ENCODE assay signal across 19 mouse cellular contexts in genomic region chr15:92417120-92417519, GRCm38 (mm10). TPM values are rescaled to one million over a fixed set of nuclear protein-coding genes. Genes with fewer than 3 reads are reported as not detected.
DNase-seq lines count a peak whose midpoint lies in the region; ATAC-seq and TF ChIP-seq lines count a peak whose summit lies in the region.
"Had no signal": no experiment of that assay in that cellular context is flagged by ENCODE, and none has a peak within 500 bp of the region (broad histone marks: within the 10 kb centered on the region; RNA-seq: fewer than 3 reads in every experiment).

No protein-coding gene starts in this region.

- no peaks in the 10 kb centered on the region for H3K9me3 ChIP-seq in forebrain, embryonic 13.5 days (replicated peaks)
- H3K9me3 ChIP-seq in forebrain, postnatal 0 days (ENCODE audit: low read length) = no peaks in the 10 kb centered on the region
- no peaks in the 10 kb centered on the region for H3K9me3 ChIP-seq in embryonic facial prominence, embryonic 12.5 days
- H3K9me3 ChIP-seq in forebrain, embryonic 16.5 days (ENCODE audit: control insufficient read depth, low read length) = no peaks in the 10 kb centered on the region
- H3K9me3 ChIP-seq: heart, embryonic 13.5 days had no signal

- ATAC-seq in forebrain, embryonic 13.5 days = peak; percentile 62
- ATAC-seq in forebrain, postnatal 0 days = no peak
- ATAC-seq in embryonic facial prominence, embryonic 12.5 days (ENCODE audit: insufficient number of reproducible peaks, insufficient read depth, low FRiP score, low TSS enrichment) = 0 out of 2 replicates have a peak, but pooled peaks have one; percentile 35
- ATAC-seq in forebrain, embryonic 16.5 days = peak; percentile 62
- ATAC-seq: hindbrain, embryonic 16.5 days; inflammation-experienced regulatory T-cells, adult 6 months; intestine, postnatal 0 days had no signal

- no peak overlapping the region for H3K4me2 ChIP-seq in forebrain, embryonic 13.5 days
- no peak overlapping the region for H3K4me2 ChIP-seq in forebrain, postnatal 0 days (ENCODE audit: low read depth)
- H3K4me2 ChIP-seq in embryonic facial prominence, embryonic 12.5 days (replicated peaks) = no peak overlapping the region
- H3K4me2 ChIP-seq in forebrain, embryonic 16.5 days (ENCODE audit: low read length) = no peak overlapping the region
- H3K4me2 ChIP-seq: heart, embryonic 13.5 days had no signal

- H3K27ac ChIP-seq in forebrain, embryonic 13.5 days = no peak overlapping the region
- H3K27ac ChIP-seq in forebrain, postnatal 0 days (ENCODE audit: low read depth, low read length) = no peak overlapping the region
- H3K27ac ChIP-seq in embryonic facial prominence, embryonic 12.5 days = no peak overlapping the region
- no peak overlapping the region for H3K27ac ChIP-seq in forebrain, embryonic 16.5 days (ENCODE audit: low read length)
- H3K27ac ChIP-seq: heart, embryonic 13.5 days had no signal

- H3K27me3 ChIP-seq in forebrain, embryonic 13.5 days = 0 out of 2 replicates have a peak, but pooled peaks cover 3% of the 10 kb centered on the region
- H3K27me3 ChIP-seq in forebrain, postnatal 0 days (ENCODE audit: insufficient read depth, low read length) = no peaks in the 10 kb centered on the region
- no peaks in the 10 kb centered on the region for H3K27me3 ChIP-seq in embryonic facial prominence, embryonic 12.5 days
- no peaks in the 10 kb centered on the region for H3K27me3 ChIP-seq in forebrain, embryonic 16.5 days (replicated peaks; ENCODE audit: control insufficient read depth, insufficient read depth, low read length)
- H3K27me3 ChIP-seq: heart, embryonic 13.5 days had no signal

- DNase-seq in forebrain, postnatal 0 days = no peak
- peak; percentile 70 for DNase-seq in brain, embryonic 14.5 days (ENCODE audit: low read depth)
- DNase-seq in left cerebral cortex, postnatal 10 days (ENCODE audit: extremely low spot score in 1 of 2, low spot score in 2 of 2) = no peak
- DNase-seq in layer of hippocampus, adult 8-10 months (ENCODE audit: low spot score in 2 of 2) = no peak
- DNase-seq: adrenal gland, adult 2 months; adrenal gland, postnatal 25 days; cerebellum, adult 2 months; cerebellum, postnatal 10 days; gastrocnemius, postnatal 14 days; heart, postnatal 36 days; kidney, adult 8-10 months had no signal

- no peak overlapping the region for H3K9ac ChIP-seq in forebrain, embryonic 13.5 days
- no peak overlapping the region for H3K9ac ChIP-seq in forebrain, postnatal 0 days
- H3K9ac ChIP-seq in embryonic facial prominence, embryonic 12.5 days = no peak overlapping the region
- H3K9ac ChIP-seq in forebrain, embryonic 16.5 days (replicated peaks; ENCODE audit: low read depth, low read length) = no peak overlapping the region
- H3K9ac ChIP-seq: heart, embryonic 13.5 days had no signal

- no peaks in the 10 kb centered on the region for H3K36me3 ChIP-seq in forebrain, embryonic 13.5 days (ENCODE audit: poor library complexity, severe bottlenecking)
- H3K36me3 ChIP-seq in forebrain, postnatal 0 days (ENCODE audit: insufficient read depth) = no peaks in the 10 kb centered on the region
- no peaks in the 10 kb centered on the region for H3K36me3 ChIP-seq in embryonic facial prominence, embryonic 12.5 days
- no peaks in the 10 kb centered on the region for H3K36me3 ChIP-seq in forebrain, embryonic 16.5 days (ENCODE audit: control insufficient read depth, insufficient read depth)
- H3K36me3 ChIP-seq: heart, embryonic 13.5 days had no signal

- intact Hi-C loops in left cerebral cortex, postnatal 10 days (cut with DNase I) = no loop called here

- peaks cover 33% of the 10 kb centered on the region for H3K4me1 ChIP-seq in forebrain, embryonic 13.5 days
- 0 out of 2 replicates have a peak, but pooled peaks cover 7% of the 10 kb centered on the region for H3K4me1 ChIP-seq in forebrain, postnatal 0 days (ENCODE audit: insufficient read depth)
- H3K4me1 ChIP-seq in embryonic facial prominence, embryonic 12.5 days = peaks cover 17% of the 10 kb centered on the region; the same call in 1 of the 2 replicates
- H3K4me1 ChIP-seq in forebrain, embryonic 16.5 days (replicated peaks; ENCODE audit: control insufficient read depth, insufficient read depth, low read length) = peaks cover 15% of the 10 kb centered on the region
- H3K4me1 ChIP-seq: heart, embryonic 13.5 days had no signal

- no peak overlapping the region for H3K4me3 ChIP-seq in forebrain, embryonic 13.5 days
- H3K4me3 ChIP-seq in forebrain, postnatal 0 days (ENCODE audit: low read depth, low read length) = no peak overlapping the region
- H3K4me3 ChIP-seq in embryonic facial prominence, embryonic 12.5 days = no peak overlapping the region
- H3K4me3 ChIP-seq in forebrain, embryonic 16.5 days (replicated peaks; ENCODE audit: low read length) = no peak overlapping the region
- H3K4me3 ChIP-seq: heart, embryonic 13.5 days had no signal

- WGBS in forebrain, embryonic 13.5 days = 38% methylated on average over 3 of the region's 3 CpGs
- 26% methylated on average over 3 of the region's 3 CpGs for WGBS in forebrain, postnatal 0 days
- WGBS in embryonic facial prominence, embryonic 12.5 days = 21% methylated on average over 3 of the region's 3 CpGs
- 23% methylated on average over 3 of the region's 3 CpGs for WGBS in forebrain, embryonic 16.5 days

- TF ChIP-seq POLR2A in brain, embryonic 14.5 days (IDR thresholded peaks at IDR 0.05; ENCODE audit: borderline replicate concordance, extremely low read depth, insufficient read depth, insufficient read length, poor library complexity, severe bottlenecking) = no peak

- TF ChIP-seq CTCF in forebrain, postnatal 0 days (IDR thresholded peaks at IDR 0.05; ENCODE audit: low read depth) = no peak
- no peak for TF ChIP-seq CTCF in brain, embryonic 14.5 days (IDR thresholded peaks at IDR 0.05; ENCODE audit: borderline replicate concordance, extremely low read depth, insufficient read depth, insufficient read length)

RNA-seq across cellular contexts. Expression of gene Pdzrn4, which starts 20.4 kb away (rescaled TPM):
- 10.3 and 10.5 TPM in 2 replicates for polyA plus RNA-seq in forebrain, embryonic 13.5 days (2015; fragmentation: Nextera tagmentation; extraction: Ambion mirVana)
- 15.6 and 20.7 TPM in 2 replicates for total RNA-seq in forebrain, postnatal 0 days (2014; rRNA removed)
- 12.4 and 16.3 TPM in 2 replicates for polyA plus RNA-seq in forebrain, postnatal 0 days (2015; fragmentation: Nextera tagmentation; extraction: Ambion mirVana)
- polyA plus RNA-seq in brain, embryonic 14.5 days (2012; rRNA removed) = 7.2 and 17.1 TPM in 2 replicates
- polyA plus RNA-seq in embryonic facial prominence, embryonic 12.5 days (2016; fragmentation: Nextera tagmentation; extraction: Ambion mirVana) = 7.3 and 7.6 TPM in 2 replicates
- polyA plus RNA-seq in forebrain, embryonic 16.5 days (2015; fragmentation: Nextera tagmentation; extraction: Ambion mirVana) = 15.1 and 16.9 TPM in 2 replicates
- total RNA-seq in left cerebral cortex, postnatal 10 days (2021) = 10 to 100 TPM; 16.4 to 18.5 TPM
- total RNA-seq in layer of hippocampus, adult 8-10 months (2022) = 1 to 10 TPM; 6.7 to 9.2 (median 7.3) TPM
- total RNA-seq: adrenal gland, adult 2 months; ES-E14 had no signal
- polyA plus RNA-seq: inflammation-experienced regulatory T-cells, adult 6 months had no signal
